ENCODE assay signal across 27 mouse cellular contexts in genomic region chr5:13931011-13931410, GRCm38 (mm10).
"Had no signal": no experiment of that assay in that cellular context is flagged by ENCODE, and none has a peak within 500 bp of the region (broad histone marks: within the 10 kb centered on the region; RNA-seq: fewer than 3 reads in every experiment).

No protein-coding gene starts in this region.

- H3K4me3 ChIP-seq: gastrocnemius, adult 2 months; heart, embryonic 10.5 days; heart, embryonic 12.5 days; hindbrain, embryonic 10.5 days; hindbrain, embryonic 12.5 days; intestine, embryonic 15.5 days; layer of hippocampus, adult 2 months; left cerebral cortex, adult 2 months; limb, embryonic 10.5 days; limb, embryonic 12.5 days; liver, embryonic 13.5 days; liver, embryonic 15.5 days had no signal

- DNase-seq: gastrocnemius, adult 2 months; gastrocnemius, postnatal 10 days; gastrocnemius, postnatal 25 days; heart, adult 18-20 months; heart, postnatal 10 days; heart, postnatal 4 days; kidney, adult 18-20 months; kidney, postnatal 10 days; kidney, postnatal 25 days; kidney, postnatal 4 days; liver; liver, embryonic 13.5 days; liver, postnatal 0 days had no signal

- ATAC-seq: hindbrain, embryonic 16.5 days; inflammation-experienced regulatory T-cells, adult 6 months; intestine, embryonic 15.5 days; intestine, postnatal 0 days; liver, postnatal 0 days had no signal

- H3K27me3 ChIP-seq: hindbrain, embryonic 12.5 days; intestine, embryonic 15.5 days; limb, embryonic 12.5 days; liver, embryonic 13.5 days; liver, embryonic 15.5 days had no signal

- H3K27ac ChIP-seq: gastrocnemius, adult 2 months; heart, embryonic 10.5 days; hindbrain, embryonic 10.5 days; hindbrain, embryonic 12.5 days; hindbrain, embryonic 14.5 days; intestine, embryonic 15.5 days; layer of hippocampus, adult 2 months; left cerebral cortex, adult 2 months; limb, embryonic 10.5 days; limb, embryonic 12.5 days; liver, embryonic 13.5 days; liver, embryonic 15.5 days had no signal

- H3K4me1 ChIP-seq: heart, embryonic 10.5 days; hindbrain, embryonic 10.5 days; hindbrain, embryonic 12.5 days; intestine, embryonic 15.5 days; limb, embryonic 10.5 days; limb, embryonic 12.5 days; liver, embryonic 13.5 days; liver, embryonic 15.5 days had no signal
